Mouse (Mus musculus): ENCODE data around the gene Tmem109. TPM values are rescaled to one million over a fixed set of nuclear protein-coding genes. Genes with fewer than 3 reads are reported as not detected.

The Tmem109 gene
- 10 to 100 TPM; 26.1 to 30.0 TPM for total RNA-seq (2023)

DNA sequence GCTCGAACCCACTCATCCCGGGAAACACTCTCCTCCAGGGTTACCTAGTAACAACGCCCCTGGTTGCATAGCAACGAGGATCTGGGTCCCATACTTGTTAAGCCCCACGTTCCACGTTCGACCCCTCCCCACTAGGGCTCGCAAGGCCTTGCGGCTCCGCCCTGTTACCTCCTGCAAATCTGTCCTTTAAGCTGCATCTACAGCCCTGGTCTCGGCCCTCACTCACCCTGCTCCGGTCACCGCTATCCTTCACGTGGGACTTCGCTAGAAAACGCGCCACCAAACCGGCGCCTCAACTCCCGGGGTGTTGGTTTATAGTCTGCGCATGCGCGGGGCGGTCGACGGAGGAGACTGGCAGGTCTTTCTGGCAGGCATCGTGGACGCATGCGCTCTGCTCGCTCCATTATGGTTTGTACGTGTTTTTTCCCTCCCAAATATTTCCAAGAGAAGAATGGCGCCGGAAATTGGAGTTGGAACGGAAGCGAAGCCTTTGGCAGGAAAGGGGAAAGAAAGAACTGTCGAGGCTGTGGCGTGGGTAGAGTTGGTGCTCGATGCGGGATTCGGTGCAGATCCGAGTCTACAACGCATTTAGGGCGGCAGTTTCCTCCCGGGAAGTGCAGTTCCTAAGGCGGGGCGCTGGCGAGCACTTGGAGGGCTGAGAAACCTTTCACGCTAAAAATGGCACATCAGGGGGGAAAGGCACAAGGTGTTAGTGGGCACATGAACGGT lies at the start of gene Tmem109:
Tmem109 (minus strand) TSS at position 576 of the 729 bp plus-strand sequence.

GRCm38 (mm10) chr19:10920532-10920931 lies 38.7 kb upstream of the Tmem109 start, which contains the start of gene Zp1:
Gene Zp1, minus strand, starts transcription at chr19:10920632.

DNA sequence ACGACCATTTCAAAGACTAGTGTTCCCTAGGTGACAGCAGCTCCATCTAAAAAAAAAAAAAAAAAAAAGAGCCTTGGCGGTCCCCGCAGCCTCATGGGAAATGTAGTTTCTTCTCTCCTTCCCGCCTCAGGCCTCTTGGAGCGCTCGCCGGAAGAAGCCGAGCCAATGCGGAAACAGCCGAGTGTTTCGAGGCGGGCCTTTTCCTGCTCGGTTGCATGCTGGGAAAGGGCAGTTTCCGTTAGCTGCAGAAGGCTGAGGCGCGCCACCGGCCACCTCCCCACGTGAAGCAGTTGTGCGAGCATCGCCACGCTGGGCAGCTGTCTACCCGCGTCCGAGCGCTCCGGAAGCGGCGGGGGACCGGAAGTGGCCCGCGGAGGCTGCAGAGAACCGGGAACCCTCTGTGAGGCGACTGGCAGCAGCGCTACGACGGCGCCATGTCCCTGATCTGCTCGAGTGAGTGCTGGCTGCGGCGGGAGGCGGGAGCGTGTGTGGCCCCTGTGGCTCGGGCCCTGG lies 13.3 kb upstream of the Tmem109 start, which contains the start of gene Prpf19:
Prpf19 (plus strand) TSS at position 216 of the 513 bp plus-strand sequence.

DNA sequence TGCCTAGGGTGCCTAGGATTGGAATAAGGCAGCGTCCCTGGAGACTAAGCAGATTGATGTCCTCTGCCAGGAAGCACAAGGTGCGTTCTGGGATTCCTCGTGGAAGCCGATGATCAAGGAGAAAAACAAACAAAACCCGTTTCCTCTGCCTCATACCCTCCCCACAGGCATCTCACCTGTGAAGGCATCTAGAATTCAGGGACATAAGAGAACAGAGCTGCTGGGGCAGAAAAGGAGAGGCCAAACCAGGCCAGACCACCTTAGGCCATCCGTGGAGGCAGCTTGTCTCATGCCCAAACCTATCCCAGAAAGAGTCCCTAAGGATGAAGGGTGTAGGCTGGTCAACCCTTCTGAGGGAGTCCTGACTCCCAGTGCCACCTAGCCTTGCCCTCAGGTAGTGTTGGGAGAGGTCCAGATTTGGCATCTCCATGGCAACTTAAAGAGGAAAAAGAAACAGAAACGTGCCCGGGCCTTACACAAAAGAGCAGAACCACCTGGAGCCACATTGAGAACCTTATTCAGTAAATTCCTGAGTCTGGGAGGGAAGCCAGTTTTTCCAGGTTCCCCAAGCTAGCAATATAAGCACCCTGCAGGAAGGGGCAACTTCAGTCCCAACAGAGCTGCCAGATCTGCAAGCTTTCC lies 11.8 kb downstream of the Tmem109 start, which contains the start of gene Tmem132a:
Tmem132a (minus strand) TSS at position 55 of the 642 bp plus-strand sequence.

DNA sequence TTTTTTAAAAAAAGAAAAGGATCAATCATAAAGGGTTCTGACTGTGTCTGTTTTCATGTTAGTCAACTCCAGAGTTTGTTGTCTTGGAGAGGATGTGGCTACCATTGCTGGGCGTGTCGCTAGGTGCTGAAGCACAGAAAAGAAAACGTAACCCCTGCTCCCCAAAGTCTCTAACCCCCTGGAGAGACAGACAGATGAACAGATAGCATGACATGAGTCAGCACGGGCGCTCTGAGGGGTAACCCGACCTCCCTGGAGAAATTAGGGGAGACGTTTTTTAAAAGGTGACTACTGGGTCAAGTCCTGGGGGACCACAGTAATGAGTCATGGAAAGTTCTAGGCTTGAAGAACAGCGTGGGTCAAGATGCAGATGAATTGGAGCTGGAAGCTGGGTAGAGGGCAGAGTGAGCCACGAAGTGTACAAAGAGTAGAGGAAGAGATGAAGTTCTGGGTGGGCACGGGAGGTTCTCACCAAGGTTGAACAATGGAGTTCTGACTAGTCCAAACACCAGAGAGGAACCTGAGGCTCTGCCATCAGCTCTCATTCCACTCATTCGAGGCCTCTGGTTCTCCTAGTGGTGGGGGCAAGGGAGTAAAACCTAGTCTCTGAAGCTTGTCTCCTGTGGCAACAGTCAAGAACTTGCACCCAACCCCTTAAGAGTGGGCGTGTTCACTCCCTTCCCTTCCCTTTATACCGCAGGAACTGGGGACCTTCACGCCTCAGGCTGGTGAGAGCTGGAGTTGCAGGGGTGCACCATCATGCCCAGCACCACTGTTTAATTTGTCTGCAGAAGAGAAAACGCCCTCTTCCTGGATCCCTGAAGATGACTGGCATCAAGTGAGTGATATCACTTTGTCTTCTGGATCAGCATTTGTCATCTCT lies 42.5 kb downstream of the Tmem109 start, which contains the start of gene Slc15a3:
Slc15a3 (plus strand) TSS at position 718 of the 883 bp plus-strand sequence.

DNA sequence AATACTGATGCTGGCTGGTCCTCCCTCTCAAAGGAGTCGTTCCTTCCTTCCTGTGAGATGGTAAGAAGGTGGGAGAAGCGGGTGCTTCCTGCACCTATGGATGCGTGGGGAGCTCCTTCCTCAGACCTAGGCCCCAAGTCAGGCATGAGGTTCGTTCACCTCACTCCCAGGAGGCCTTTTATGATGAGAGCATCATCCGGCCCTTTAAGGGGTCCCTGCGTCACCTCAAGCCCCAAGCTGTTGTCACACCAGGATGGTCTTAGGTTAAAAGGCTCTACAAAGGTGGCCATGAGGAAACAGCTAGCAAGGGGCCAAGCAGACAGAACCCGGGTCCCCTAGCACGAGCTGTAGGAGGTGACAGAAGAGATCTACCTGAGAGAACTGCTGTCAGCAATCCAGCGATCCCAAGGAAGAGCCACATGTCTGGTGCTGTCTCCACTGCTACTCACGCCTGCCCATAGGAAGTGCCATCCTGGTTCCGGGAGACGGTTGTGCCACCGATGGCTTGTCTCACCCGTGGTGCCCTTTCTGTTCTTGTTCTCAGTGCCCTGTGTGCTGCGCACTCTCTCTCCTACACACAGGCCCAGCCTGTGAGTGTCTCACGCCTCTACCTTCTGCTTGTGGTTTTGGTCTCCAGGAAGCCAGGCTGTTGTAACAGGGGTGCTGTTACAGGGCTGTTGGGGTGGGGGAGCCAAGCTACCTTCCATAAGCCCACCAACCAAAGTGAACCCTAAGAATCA lies 52.2 kb downstream of the Tmem109 start, which contains the start of gene Cd6:
Cd6 (minus strand) TSS at position 623 of the 740 bp plus-strand sequence.

Other genes starting within 250 kb of the Tmem109 start
- gene Vwce, start 247.8 kb downstream of the Tmem109 start, total RNA-seq (2023) = 1 to 10 TPM; 1.2 to 1.7 TPM
- gene Pga5, start 203.9 kb downstream of the Tmem109 start, total RNA-seq (2023) = not detected
- gene Vps37c, start 193.3 kb downstream of the Tmem109 start, total RNA-seq (2023) = 10 to 100 TPM; 19.0 to 20.5 TPM
- gene Cd5, start 143.0 kb downstream of the Tmem109 start, total RNA-seq (2023) = 1 to 10 TPM; 1.8 to 1.9 TPM
- gene Cd6, start 51.9 kb downstream of the Tmem109 start, total RNA-seq (2023) = 1 to 10 TPM in 1 of 2 experiments, not detected in 1; 1.2 TPM
- gene Slc15a3, start 42.3 kb downstream of the Tmem109 start, total RNA-seq (2023) = 10 to 100 TPM; 27.5 to 29.0 TPM
- under 1 TPM in 1 of 2 experiments, not detected in 1; 0.65 TPM for gene Tmem132a, start 12.1 kb downstream of the Tmem109 start, total RNA-seq (2023)
- 100 to 1,000 TPM; 122 to 135 TPM for gene Prpf19, start 13.2 kb upstream of the Tmem109 start, total RNA-seq (2023)
- gene Zp1, start 38.6 kb upstream of the Tmem109 start, total RNA-seq (2023) = not detected
- gene Ptgdr2, start 55.2 kb upstream of the Tmem109 start, total RNA-seq (2023) = not detected
- gene Ccdc86, start 67.3 kb upstream of the Tmem109 start, total RNA-seq (2023) = 10 to 100 TPM; 44.1 to 55.0 TPM
- gene Ms4a10, start 92.7 kb upstream of the Tmem109 start, total RNA-seq (2023) = not detected
- gene Ms4a15, start 111.2 kb upstream of the Tmem109 start, total RNA-seq (2023) = not detected
- not detected for gene Ms4a18, start 136.0 kb upstream of the Tmem109 start, total RNA-seq (2023)
- gene Ms4a8a, start 199.1 kb upstream of the Tmem109 start, total RNA-seq (2023) = not detected
- gene 1700017D01Rik, start 248.9 kb upstream of the Tmem109 start, total RNA-seq (2023) = not detected

Data from B cell, adult 67 days (primary cell).